Mouse (Mus musculus): ENCODE data around the gene Tmprss9. TPM values are rescaled to one million over a fixed set of nuclear protein-coding genes. Genes with fewer than 3 reads are reported as not detected.
A peak's percentile ranks its signal among the peaks of the same experiment; 100 is the strongest.

Tmprss9 gene
- total RNA-seq, 2 experiments from 2014 or later: not detected

DNA sequence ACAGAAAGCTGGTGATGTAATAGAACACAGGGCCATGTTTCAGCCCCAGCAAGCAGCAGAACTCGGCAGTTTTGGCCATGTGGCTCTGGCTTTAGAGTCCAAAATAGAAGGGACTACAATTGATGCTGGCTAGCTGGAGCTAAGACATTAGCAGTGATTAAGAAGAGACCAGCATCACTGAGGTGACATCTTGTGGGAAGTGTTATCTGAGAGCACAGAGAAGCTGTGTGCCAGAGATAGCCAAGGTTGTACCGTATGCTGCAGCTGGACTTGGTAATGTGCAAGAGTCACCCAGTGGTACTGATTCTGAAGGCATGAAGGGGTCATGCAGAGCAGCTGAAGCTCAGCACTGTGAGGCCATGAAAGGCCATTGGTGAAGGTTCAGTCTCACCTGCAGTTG, 43.6 kb downstream of the Tmprss9 start:
- DNase-seq: no peak

GRCm38 (mm10) chr10:80915736-80916135, 44.1 kb downstream of the Tmprss9 start:
- DNase-seq: no peak

- DNase-seq: no peak
These were observed 45.7 kb downstream of the Tmprss9 start for GRCm38 (mm10) chr10:80917336-80917778.

DNA sequence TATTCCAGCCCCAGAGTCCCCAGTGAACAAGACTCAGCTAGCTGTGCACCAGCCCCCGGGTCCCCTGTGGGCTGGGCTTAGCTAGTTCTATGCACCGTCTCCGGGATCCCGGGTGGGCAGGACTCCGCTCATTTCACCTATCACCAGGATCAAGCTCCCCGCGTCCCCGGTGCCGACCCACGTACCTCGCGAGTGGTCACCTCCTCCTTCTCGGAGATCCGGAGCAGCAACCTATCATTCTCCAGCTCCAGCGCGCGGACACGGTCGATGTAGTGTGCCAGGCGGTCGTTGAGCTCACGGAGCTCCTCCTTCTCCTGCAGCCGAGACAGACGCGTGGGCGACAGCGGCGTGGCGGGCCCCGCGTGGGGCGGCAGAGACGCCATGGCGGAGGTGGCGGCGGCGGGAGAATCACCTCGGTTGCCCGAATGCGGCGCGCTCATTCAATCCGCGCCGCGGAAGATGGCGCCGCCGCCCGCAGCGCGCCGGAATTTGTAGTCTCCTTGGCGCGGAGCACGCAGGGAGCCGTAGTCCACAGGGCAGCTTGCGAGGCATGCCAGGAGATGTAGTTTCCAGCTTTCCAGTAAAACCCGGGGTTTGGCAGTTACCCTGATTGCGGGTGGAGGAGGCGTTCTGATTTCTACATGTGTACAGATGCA, 46.3 kb downstream of the Tmprss9 start, which contains the start of gene Lmnb2:
Gene Lmnb2, minus strand, starts transcription at position 467 of the 656 bp plus-strand sequence.
- peak; percentile 78 to 82 for DNase-seq

DNA sequence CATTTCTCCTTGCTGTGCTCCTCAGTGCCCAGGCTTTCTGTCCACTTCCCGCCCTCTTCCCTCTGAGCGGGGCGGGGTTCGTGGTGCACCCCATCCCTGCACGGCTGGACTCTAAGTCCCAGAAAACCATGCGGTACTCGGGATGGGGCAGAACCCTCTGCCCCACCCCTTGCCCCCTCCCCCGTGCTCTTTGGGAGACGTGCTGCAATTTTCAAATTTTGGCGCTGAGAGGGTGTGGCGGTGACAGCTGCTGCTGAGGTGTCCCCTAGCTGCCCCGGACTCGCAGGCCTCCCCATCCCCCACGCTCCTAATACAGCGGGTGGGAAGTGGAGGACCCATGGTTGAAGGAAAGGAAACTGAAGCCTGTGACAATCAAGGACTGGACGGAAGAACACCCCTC, 50.3 kb downstream of the Tmprss9 start:
- DNase-seq: peak; percentile 65 to 76

GRCm38 (mm10) chr10:80925472-80925871, 53.8 kb downstream of the Tmprss9 start:
- DNase-seq: no peak

DNA sequence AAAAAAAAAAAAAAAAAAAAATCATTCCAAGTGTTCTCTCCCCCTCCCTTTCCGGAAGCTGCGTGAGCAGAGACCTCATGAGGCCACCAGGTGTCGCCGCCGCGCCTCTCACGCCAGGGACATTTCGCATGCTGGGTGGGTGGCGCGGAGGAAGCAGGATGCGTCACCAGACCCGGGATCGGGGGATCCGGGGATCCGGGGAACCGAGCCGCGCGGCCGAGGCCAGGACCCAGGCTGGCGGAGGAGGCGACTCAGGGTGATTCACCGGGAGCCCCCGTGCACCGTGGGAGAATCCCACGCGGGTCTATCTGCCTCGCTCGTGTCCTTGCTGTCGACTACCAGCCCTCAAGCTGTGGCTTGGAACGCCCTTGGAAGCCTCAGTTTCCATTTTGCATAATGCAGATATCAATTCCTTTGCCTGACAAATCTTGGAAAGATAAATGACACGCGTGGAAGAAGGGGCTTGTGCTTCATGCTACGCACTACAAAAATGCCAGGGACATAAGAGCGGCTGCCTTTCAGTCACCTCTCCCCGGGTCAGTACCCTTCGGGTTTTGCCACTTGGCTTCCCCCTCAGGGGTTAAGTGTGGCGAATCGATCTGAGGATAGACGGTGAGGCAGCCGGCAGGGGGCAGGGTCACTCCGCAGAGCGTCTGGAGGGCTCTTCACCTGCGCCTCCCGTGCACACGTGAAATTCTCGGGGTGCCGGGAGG, 57.1 kb downstream of the Tmprss9 start:
- peak; percentile 94 for DNase-seq

DNA sequence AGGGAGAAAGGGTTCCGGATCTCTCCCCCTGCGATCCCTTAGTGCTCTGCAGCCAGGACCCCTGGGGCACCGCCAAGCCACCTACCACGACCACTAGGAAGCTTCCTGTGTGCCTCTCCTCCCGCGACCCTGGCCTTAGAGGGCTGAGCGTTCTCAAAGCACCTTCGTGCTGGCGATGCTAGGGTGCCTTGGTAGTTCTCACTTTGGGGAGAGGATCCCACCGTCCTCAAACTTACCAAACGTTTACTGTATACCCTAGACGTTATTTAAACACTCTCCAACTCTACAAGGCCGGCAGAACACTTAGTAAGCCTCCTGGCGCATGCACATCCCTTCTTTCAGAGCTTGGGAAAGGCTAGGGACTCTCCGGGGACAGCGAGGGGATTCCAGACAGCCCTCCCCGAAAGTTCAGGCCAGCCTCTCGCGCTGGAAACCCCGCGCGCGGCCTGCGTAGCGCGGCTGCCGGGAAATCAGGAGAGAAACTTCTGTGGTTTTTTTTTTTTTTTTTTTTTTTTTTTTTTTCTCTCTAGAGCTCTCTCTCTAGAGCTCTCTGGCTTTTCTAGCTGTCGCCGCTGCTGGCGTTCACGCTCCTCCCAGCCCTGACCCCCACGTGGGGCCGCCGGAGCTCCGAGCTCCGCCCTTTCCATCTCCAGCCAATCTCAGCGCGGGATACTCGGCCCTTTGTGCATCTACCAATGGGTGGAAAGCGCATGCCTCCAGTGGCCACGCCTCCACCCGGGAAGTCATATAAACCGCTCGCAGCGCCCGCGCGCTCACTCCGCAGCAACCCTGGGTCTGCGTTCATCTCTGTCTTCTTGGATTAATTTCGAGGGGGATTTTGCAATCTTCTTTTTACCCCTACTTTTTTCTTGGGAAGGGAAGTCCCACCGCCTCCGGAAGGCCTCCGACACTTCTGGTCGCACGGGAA, 57.9 kb downstream of the Tmprss9 start, which contains the start of gene Gadd45b:
Gene Gadd45b, plus strand, starts transcription at position 775 of the 928 bp plus-strand sequence.
- DNase-seq: peak; percentile 99 to 100

DNA sequence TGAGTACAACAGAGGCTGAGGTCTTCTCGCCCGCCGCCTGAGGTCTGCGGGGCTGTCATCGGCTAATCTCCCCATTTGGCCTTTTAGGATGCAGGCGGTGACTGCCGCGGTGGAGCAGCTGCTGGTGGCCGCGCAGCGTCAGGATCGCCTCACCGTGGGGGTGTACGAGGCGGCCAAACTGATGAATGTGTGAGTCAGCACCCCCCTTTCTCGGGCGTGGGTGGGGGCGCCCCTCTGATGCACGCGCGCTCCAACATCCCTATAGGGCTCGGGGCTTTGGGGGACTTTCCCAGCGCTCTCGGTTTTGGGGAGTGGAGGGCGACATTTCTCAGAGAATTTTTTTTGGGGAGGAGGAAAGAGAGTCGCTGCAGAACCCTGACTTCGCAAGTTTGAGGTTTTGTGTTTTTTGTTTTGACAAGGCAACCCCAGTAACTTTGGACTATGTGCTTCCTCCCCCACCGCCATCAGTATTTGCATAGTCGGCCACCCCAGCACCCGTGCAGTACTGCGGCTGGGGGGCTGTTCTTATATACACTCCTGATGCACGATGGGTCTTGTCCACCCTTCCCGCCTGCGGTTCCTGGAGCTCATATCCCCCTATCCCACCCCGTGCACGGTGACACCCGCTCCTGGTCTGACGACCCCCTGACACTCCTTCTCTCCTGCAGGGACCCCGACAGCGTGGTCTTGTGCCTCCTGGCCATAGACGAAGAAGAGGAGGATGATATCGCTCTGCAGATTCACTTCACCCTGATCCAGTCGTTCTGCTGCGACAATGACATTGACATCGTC, 58.9 kb downstream of the Tmprss9 start:
- DNase-seq: peak in 1 of 2 experiments; percentile 57

- DNase-seq: peak; percentile 74 to 81
These were observed 59.6 kb downstream of the Tmprss9 start for GRCm38 (mm10) chr10:80931153-80931671.

DNA sequence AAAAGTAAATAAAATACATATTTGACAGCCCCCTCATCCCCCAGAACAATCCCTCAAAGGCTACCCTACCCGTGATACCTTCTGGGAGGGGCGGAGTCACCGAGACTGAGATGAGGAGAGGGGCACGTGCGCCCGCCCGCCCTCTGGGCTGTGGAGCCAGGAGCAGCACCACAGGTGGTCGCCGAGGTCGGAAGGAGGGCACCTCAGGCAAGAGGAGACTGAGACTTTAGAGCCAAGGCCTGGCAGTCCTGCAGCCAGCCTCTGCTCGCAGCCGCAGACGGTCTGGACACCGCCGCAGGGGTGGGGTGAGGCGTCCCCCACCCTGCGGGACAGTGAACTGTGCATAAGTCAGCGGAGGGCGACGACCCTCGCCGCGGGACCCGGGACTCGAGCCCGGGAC, 60.0 kb downstream of the Tmprss9 start:
- no peak for DNase-seq

DNA sequence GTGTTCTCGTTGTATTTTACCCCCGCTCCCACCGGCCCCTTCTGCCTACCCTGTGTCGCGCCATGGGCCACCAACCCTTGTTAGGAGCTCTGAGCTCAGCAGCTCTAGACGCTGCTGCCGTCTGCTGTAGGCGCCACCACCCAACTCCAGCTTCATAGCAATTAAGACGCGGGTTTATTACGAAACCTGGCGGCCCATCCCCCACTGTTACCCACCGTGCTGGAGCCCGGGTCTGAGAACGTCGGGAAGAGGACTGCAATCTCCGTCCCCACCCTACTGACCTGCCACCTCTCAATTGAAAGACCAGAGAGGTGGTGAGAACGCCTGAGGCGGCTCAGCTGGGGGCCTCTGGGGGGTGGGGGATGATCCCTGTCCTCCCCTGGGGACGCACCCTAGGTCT, 60.6 kb downstream of the Tmprss9 start:
- peak in 1 of 2 experiments; percentile 63 for DNase-seq

DNA sequence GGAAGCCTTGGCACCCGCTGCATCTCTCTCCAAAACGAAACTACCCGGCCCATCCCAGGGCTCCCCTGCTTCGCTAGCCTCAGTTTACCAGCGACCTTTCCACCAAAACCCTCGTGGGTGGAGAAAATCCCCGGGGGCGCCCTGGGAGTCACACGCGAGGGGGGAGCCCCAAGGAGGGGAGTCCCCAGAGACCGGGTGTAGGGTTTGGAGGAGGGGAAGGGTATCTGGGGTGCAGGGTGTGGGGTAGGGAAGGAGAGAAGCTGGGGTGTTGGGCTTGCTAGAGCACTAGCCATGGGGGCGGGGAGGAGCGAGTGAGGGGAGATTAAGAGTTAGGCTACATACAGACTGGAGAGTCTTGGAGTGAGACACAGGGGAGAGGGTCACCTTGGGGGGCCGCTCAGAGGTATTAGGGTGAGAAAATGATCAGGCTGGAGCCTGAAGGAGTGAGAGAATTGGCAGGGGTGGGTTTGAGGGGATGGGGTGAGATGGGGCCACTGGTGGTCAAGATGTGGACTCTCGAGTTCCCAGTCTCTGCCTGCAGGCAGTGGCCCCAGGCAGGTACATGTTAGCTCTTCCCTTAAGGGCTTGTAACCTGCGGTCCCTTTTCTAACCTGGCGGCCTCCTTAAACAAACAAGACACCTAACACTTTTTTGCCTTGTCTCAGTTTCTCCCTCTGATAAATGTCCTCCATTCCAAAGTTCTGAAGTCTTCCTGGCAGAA, 61.2 kb downstream of the Tmprss9 start:
- DNase-seq: peak in 1 of 2 experiments; percentile 56

DNA sequence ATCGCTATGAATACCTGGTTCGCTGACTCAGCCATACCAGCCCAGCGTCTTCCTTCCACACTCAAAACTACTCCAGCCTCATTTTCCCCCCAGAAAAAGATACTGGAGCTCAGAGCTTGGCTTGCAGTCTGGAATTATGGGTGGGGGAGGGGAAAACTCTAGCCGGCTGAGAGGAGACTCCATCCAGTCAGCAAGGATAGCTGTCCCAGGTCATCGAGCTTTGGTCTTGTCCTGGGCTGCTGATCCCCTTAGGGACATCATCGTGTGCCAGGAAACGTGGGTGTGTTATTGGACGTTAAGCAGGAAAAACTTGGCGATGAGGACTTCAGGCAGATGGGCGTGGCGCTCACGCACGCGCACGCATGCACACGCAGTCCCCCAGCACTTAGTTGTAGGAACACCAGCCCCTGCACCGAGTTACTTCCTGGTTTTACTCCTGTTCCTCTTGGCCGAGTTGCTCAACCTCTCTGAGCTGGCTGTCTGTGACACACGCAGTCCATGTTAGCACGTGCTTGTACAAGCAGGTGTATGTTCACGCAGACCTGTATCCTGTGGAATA, 61.9 kb downstream of the Tmprss9 start:
- DNase-seq: peak; percentile 69 to 70

GRCm38 (mm10) chr10:80934136-80934985, 62.7 kb downstream of the Tmprss9 start:
- no peak for DNase-seq

DNA sequence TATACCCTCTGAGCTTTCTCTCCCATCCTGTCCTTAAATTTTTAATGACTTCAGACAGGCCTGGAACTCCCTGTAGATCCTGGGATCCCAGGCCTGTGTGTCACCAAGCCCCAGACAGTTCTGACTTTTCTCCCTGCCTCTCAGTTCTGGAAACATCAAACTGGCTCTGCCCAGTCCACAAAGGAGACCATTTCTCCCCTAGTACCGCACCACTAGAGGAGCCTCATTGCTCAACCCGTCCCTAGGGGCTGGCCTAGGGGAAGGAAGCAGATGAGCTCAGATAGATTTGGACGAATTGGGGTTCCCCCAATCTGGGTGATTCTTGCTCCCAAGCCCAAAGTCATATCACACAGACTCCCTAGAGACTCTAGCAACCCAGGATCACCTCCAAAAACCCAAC, 63.6 kb downstream of the Tmprss9 start:
- peak in 1 of 2 experiments; percentile 58 for DNase-seq

- no peak for DNase-seq
These were observed 64.0 kb downstream of the Tmprss9 start for GRCm38 (mm10) chr10:80935698-80936097.

- DNase-seq: peak; percentile 81 to 85
These were observed 64.6 kb downstream of the Tmprss9 start for GRCm38 (mm10) chr10:80936135-80936809.

GRCm38 (mm10) chr10:80936810-80937164, 65.1 kb downstream of the Tmprss9 start:
- no peak for DNase-seq

Measured in heart, adult 18-20 months (tissue).